Mouse (Mus musculus) gastrocnemius, postnatal 36 days (tissue): ENCODE measurements at regions not wholly inside any gene's neighbourhood (a gene's known extent, or its start where the extent isn't known, plus 50 kb on each side); places are given as distances from the start of the nearest gene placed in this dataset.

ENCODE experiments used
- DNase-seq, 2 experiments: peaks; one replicate each; pipeline ENCODE4 v3.0.0; 2022
- intact Hi-C: fragments of 180-260 bp; cut with DNase I; formaldehyde crosslinking; loops from one replicate; pipeline ENCODE4 v1.15.1; 2025

GRCm38 (mm10) chr2:93135324-93135723, 52.0 kb upstream of the Trp53i11 start:
- DNase-seq, result no peak
- intact Hi-C loops, result no loop called here

- DNase-seq, result no peak
- intact Hi-C loops, result no loop called here
Observed at GRCm38 (mm10) chr2:93133301-93133971, 53.9 kb upstream of the Trp53i11 start.

DNA sequence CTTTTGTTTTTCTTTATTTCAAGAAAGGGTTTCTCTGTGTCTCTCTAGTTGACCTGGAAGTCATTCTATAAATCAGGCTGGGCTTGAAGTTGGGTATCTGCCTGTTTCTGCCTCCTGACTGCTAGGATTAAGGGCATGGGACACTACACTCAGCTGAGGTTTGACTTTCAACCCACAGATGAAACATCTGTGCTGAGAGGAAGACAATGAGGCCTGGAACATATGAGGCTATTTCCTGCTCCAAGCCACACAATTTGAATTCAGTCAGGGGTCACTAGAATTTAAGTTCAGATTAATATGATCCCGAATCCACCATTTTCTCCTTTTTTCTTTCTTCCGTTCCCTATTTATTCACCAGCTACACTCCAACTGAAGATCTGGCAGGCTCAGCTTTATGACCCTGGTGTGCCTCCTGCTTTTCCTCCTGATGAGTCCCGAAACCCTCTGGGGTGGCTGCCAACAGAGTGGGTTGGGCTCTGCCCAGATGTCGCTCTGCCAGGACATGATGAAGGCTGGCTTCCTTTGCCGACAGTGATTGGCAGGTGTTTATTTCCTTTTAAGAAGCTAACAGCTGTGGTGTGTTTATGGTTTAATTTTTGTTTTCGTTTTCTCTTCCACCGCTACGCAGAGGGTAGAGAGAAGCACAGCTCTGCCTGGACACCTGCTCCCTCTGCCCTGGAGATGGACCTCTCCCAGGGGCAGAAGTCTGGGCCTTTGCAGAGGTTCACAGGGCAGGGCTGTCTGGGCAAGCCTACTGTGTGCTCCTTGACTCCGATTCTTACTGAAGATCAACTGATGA, 55.3 kb upstream of the Trp53i11 start:
- intact Hi-C loops, result no loop called here

DNA sequence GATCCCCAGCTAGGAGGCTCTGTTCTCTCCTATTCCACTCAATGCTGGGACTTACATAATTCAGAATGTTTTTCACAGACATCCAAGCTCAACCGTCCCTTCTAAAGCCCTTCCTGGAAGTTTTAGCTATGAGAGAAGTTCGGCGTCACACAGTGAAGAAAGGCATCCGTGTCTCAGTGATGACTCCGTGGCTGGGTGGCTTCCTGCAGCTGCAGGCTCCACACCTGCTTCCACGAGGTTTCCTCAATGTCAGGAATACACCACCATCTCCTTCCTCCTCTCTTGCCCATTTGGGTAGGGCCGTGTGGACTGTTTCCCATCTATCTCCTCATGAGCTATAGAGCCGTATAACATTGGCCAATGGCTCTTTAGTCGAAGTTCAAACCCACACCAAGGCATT, 56.1 kb upstream of the Trp53i11 start:
- no peak for DNase-seq
- intact Hi-C loops, result no loop called here

More for the DNA sequence above, 55.3 kb upstream of the Trp53i11 start:
- peak; percentile 70 to 76 for DNase-seq

DNA sequence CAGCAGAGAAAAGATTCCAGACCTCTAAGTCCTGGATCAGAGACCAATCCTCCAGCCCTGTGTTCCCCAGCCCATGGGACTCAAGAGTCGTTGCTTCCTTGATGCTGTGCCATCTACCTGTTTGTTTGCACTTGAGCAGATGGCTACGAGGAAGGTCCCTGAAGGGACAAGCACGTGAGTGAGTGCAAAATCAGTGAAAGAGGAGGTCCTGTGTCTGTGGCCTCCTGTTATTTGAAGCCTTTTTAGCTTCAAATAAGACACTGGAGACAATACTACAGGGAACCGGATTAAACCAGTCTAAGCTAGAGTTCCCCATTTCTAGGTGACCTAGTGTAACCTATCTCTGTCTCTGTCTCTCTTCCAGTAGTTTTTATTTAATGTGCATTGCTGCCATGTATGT, 58.2 kb upstream of the Trp53i11 start:
- no peak for DNase-seq
- intact Hi-C loops, result loop anchor here (5.0 kb wide), 1 partner anchor 58 kb away; the partner anchor contains the start of gene Trp53i11

- intact Hi-C loops, result loop anchor here (5.0 kb wide), 1 partner anchor 61 kb away; the partner anchor contains the start of gene Trp53i11
- peak; percentile 51 to 68 for DNase-seq
Observed at GRCm38 (mm10) chr2:93126595-93127165, 60.7 kb upstream of the Trp53i11 start.

DNA sequence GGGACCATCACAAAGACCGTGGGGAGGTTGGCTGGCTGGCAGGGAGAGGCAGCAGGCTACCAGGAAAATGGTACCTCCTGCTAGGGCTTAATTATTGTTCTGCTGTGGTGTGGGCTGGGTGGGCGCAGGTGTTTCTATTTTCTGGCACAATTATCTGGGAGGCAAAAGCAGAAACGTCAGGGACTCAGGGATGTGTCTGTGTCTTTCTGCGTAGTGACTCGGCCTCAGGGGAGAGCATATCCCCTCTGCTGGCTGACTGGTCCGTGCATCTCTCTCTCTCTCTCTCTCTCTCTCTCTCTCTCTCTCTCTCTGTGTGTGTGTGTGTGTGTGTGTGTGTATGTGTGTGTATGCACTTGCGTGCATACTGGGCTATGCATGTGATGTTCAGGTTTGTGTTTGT, 61.2 kb upstream of the Trp53i11 start:
- intact Hi-C loops, result loop anchor here (5.0 kb wide), 1 partner anchor 61 kb away; the partner anchor contains the start of gene Trp53i11
- DNase-seq, result no peak

GRCm38 (mm10) chr2:93124866-93125467, 62.4 kb upstream of the Trp53i11 start:
- intact Hi-C loops, result loop anchor here (5.0 kb wide), 1 partner anchor 62 kb away; the partner anchor contains the start of gene Trp53i11
- no peak for DNase-seq

GRCm38 (mm10) chr2:93123829-93124228, 63.5 kb upstream of the Trp53i11 start:
- intact Hi-C loops, result no loop called here
- no peak for DNase-seq

DNA sequence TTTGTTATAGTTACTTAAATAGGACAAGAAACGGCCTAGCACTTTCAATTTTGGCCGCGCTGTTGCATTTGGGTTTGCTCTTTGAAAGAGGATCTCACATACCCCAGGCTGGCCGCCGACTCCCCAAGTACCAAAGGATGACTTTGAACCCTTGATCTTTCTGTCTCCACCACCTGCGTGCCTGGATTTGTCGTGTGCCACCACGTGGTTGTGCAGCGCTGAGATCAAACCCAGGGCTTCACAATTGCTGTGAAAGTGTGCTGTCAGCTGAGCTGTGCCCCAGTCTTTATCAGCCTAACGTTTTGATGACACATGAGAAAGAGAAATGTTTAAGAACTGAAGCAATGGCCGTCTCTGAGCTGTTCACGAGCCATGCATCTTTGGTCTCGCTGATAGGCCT, 67.0 kb upstream of the Trp53i11 start:
- no peak for DNase-seq
- intact Hi-C loops, result no loop called here

DNA sequence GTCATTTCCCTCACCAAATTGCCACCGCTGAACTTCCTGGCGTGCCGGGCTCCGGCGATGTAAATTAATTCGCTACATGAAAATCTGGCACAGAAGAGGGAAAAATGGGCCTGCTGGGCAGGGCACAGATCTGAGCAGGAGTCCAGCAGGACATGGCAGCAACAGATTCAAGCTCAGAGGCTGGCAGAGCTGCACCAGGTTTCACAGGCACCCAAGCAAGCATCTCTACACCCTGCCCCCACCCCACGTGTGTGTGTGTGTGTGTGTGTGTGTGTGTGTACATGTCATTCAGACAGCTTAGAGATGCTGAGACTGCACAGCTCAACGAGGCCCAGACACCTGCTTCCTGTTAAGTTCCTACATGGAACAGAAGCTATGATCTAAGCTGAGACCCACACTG, 68.3 kb upstream of the Trp53i11 start:
- DNase-seq, result no peak
- intact Hi-C loops, result no loop called here

GRCm38 (mm10) chr2:93115303-93115702, 69.3 kb upstream of the Prdm11 start:
- intact Hi-C loops, result no loop called here
- no peak for DNase-seq

DNA sequence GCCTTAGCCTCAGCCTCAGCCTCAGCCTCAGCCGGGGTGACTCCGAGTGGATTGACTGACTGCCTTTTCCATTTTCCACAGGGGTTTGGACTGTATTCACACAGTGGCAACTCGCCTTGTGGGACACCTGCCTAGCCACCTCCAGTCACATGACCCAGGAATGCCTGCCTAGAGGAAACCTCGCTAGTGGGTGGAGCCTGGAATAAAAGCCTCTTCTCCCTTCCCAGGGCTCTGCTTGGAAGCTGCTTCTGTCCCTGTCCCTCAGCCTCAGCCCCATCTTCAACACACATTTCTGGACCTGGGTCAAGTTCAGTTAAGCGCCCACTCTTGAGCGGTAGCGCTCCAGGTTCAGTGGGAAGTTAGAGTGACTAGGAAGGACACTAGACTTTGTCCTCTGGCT, 68.0 kb upstream of the Prdm11 start:
- intact Hi-C loops, result no loop called here
- no peak for DNase-seq

GRCm38 (mm10) chr2:93112320-93112719, 66.4 kb upstream of the Prdm11 start:
- intact Hi-C loops, result no loop called here
- no peak for DNase-seq

DNA sequence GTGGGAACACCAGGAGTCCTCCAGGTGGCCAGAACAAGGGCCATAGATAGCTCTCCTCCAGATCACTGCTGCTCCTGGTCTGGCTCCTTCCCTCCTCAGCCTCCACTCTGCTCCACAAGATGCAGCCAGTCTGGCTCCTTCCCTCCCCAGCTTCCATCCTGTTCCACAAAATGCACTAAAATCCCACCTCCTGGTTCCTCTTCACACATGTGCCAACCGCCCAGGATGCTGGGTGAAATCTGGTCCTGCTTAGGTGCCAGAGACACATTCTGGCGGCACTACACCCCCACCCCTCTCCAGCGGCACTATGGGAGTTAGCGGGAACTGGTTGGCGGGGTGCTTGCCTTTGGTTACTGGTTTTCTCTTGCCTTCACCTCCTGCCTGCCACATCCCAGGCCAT, 64.9 kb upstream of the Prdm11 start:
- intact Hi-C loops, result no loop called here

GRCm38 (mm10) chr2:93106581-93106980, 60.6 kb upstream of the Prdm11 start:
- intact Hi-C loops, result no loop called here
- no peak for DNase-seq

More for the DNA sequence above, 64.9 kb upstream of the Prdm11 start:
- DNase-seq, result no peak

- DNase-seq, result no peak
- intact Hi-C loops, result no loop called here
Observed at GRCm38 (mm10) chr2:93101991-93102390, 56.0 kb upstream of the Prdm11 start.

GRCm38 (mm10) chr2:93099780-93100179, 53.8 kb upstream of the Prdm11 start:
- intact Hi-C loops, result no loop called here
- DNase-seq, result no peak

GRCm38 (mm10) chr2:93097016-93097415, 51.0 kb upstream of the Prdm11 start:
- DNase-seq, result no peak
- intact Hi-C loops, result no loop called here

DNA sequence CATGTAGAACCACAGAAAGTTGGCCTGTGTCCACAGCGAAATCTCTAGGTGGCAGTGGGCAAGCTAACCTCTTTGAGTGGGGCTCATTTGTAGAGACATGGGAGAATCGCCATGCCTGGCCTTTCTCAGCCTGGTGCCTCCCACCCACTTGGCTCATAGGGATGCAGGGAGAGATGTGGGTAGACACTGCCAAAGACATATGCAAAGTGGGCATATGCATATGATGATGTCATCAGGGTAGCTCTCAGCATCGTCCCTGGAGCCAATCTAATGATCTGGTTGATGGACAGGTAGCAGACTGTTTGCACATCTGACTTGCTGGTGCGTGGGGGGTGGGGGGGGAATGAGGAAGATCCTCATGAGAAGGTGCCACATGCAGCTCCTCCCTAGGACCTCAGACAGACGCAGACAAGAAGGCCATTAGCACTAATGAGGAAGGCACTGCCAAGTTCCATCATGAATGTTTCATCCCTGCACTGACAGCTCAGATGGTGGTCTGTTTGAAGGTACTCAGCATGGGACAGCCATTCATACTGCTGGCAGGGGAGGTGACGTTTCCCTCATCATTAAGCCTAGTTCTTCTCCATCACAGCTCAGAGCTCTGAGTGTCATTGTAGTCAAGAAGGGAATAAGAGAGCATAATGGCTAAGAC, 50.2 kb upstream of the Prdm11 start:
- intact Hi-C loops, result no loop called here
- no peak for DNase-seq
